Mouse (Mus musculus) C2C12 (cell line): ENCODE measurements around the gene Dppa4.

ENCODE experiments used
- CTCF ChIP-seq: IDR thresholded peaks from one replicate; pipeline ENCODE4 v1.5.1; 2011; ENCODE audit not compliant: control insufficient read depth, insufficient read depth, insufficient read length
- MAX ChIP-seq: IDR thresholded peaks from one replicate; pipeline ENCODE4 v1.6.1; 2011; ENCODE audit warnings: mild to moderate bottlenecking, control low read depth
- MYOD1 ChIP-seq: IDR thresholded peaks from one replicate; pipeline ENCODE4 v1.6.1; 2011; ENCODE audit warnings: low read depth; ENCODE audit not compliant: control insufficient read depth, insufficient read length

GRCm38 (mm10) chr16:48252824-48253223, 30.7 kb upstream of the Dppa4 start:
- no peak for TF ChIP-seq MYOD1
- TF ChIP-seq CTCF = no peak
- no peak for TF ChIP-seq MAX
